Mouse (Mus musculus) megakaryocyte, embryonic 14.5 days (primary cell): Measurements from ENCODE around the gene Chid1. TPM values are rescaled to one million over a fixed set of nuclear protein-coding genes. Genes with fewer than 3 reads are reported as not detected.
A peak's percentile ranks its signal among the peaks of the same experiment; 100 is the strongest.

ENCODE experiments used
- H3K27me3 ChIP-seq: replicated peaks from 2 replicates; pipeline ENCODE3; 2012; ENCODE audit warnings: inconsistent platforms
- H3K36me3 ChIP-seq: replicated peaks from 2 replicates; pipeline ENCODE3; 2012; ENCODE audit warnings: low read length, inconsistent platforms, mixed read lengths
- H3K4me1 ChIP-seq: 2 replicates; pipeline ENCODE4 v1.6.1; 2012; ENCODE audit warnings: inconsistent platforms
- H3K4me3 ChIP-seq: replicated peaks from 2 replicates; pipeline ENCODE3; 2012; ENCODE audit warnings: moderate library complexity, mild to moderate bottlenecking, inconsistent platforms
- H3K9me3 ChIP-seq: 2 replicates; pipeline ENCODE4 v1.6.1; 2012; ENCODE audit warnings: inconsistent platforms
- FLI1 ChIP-seq: IDR thresholded peaks from 2 replicates; pipeline ENCODE4 v1.6.1; 2012; ENCODE audit warnings: low read length, inconsistent platforms, mixed read lengths
- GATA1 ChIP-seq: IDR thresholded peaks from 3 replicates; pipeline ENCODE4 v1.6.1; 2012; ENCODE audit warnings: mixed read lengths, low read length, inconsistent platforms, borderline replicate concordance
- polyA plus RNA-seq: library from polyadenylated mRNA; stranded (reverse); fragments of >175 nt; gene quantifications from 2 replicates; pipeline ENCODE4 v1.2.3, GENCODE M21; 2012; ENCODE audit warnings: low replicate concordance; ENCODE audit not compliant: insufficient read depth

The Chid1 gene
- polyA plus RNA-seq, 1 experiment = 49.7 TPM

DNA sequence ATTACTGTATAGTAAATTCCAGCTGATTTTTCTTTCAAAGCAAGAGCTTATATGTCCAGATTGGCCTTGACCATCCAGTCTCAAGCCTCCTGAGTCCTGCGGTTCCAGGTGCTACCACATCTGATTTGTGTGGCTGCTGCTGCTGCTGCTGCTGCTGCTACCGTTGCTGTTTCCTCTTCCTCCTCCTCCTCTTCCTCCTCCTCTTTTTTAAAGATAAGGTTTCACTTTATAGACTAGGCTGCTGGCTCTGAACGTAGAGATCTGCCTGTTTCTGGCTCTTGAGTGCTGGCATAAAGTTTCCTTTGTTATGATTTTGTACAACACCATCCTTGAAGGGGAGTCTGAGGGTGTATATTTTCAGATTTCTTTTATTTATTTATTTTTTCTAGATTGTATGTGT is 34.4 kb upstream of the Chid1 start:
- Histone ChIP-seq H3K4me3 (peak overlapping the region; percentile 70), H3K9me3 (no peaks in the 10 kb centered on the region), H3K36me3 (peaks cover 36% of the 10 kb centered on the region), H3K4me1 (peaks cover 89% of the 10 kb centered on the region), H3K27me3 (no peaks in the 10 kb centered on the region)
- TF ChIP-seq GATA1 (no peak), FLI1 (no peak)

DNA sequence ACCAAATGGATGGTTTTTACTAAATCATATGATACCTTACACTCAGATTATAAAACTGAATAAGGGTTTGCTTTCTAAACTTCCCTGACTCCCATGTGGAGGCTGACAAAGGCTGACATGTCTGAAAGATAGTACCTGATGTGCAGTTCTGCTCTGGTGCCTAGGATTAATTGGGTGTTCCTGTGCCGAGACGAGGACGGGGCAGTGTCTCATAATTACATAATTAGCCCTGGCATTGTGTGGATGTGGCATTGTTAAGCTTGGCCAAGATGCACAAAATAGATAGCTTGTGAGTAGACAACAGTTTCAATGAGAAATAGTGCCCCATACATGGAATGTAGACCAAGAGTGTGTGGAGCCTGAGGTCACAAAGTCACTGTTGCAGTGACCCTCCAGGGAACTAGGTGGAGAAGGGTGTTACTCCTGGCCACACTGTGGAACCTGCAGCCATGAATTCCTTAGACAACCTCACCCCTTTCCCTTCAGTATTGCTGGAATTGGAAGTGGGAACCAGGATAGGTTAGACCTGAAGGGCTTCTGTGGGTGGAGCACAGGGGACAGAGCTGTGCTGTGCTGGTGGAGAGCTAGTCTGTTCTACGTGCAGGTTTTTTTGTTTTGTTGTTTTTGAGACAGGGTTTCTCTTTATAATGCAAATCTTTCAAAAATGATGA is 31.1 kb upstream of the Chid1 start:
- no peaks in the 10 kb centered on the region for H3K9me3 ChIP-seq
- H3K4me3 ChIP-seq = no peak overlapping the region
- H3K27me3 ChIP-seq = no peaks in the 10 kb centered on the region
- TF ChIP-seq GATA1 (no peak), FLI1 (no peak)
- peaks cover 38% of the 10 kb centered on the region for H3K36me3 ChIP-seq
- peaks cover 82% of the 10 kb centered on the region for H3K4me1 ChIP-seq

DNA sequence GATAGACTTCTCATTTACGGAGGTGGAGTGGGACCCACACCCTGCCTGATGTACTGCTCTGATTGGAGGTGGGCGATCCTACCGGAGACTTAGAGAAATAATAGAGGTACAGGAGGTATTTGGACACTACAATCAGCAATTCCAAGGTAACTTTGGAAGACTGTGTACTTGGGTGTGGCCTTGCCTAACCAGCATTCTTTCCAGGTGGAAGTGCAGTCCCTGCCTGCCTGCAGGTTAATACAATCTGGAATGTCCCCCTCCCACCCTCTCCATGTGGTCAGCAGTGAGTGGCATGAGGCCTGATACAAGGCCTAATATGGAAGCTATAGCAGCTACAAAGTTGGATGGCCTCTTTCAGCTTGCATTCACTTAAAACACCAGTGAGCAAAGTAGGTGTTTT is 30.3 kb upstream of the Chid1 start:
- peaks cover 82% of the 10 kb centered on the region for H3K4me1 ChIP-seq
- TF ChIP-seq FLI1 (no peak), GATA1 (no peak)

DNA sequence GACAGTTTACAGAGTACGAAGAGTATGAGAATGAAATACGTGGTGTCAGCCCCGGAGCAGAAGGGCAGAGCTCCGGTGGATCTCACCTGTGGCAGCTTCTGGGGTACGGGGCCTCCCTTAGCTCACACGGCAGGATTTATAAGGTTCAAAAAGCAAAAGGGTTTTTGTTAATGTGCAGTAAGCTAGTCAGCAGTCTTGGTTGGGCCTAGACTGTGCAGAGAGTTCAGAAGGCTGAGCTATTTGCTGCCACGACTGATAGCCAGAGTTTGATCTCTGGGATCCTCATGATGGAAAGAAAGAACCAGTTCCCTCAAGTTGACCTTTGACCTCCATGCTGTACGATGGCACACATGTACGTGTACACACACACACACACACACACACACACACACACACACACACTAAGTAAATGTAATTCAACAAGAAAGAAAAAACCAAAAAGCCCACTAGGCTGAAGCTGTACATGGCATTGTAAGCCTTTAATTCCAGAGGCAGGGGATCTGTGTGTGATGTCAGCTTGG is 29.7 kb upstream of the Chid1 start:
- H3K4me1 ChIP-seq = peaks cover 84% of the 10 kb centered on the region

More for the DNA sequence above, 30.3 kb upstream of the Chid1 start:
- no peaks in the 10 kb centered on the region for H3K9me3 ChIP-seq
- H3K4me3 ChIP-seq = no peak overlapping the region
- H3K27me3 ChIP-seq = no peaks in the 10 kb centered on the region
- peaks cover 46% of the 10 kb centered on the region for H3K36me3 ChIP-seq

DNA sequence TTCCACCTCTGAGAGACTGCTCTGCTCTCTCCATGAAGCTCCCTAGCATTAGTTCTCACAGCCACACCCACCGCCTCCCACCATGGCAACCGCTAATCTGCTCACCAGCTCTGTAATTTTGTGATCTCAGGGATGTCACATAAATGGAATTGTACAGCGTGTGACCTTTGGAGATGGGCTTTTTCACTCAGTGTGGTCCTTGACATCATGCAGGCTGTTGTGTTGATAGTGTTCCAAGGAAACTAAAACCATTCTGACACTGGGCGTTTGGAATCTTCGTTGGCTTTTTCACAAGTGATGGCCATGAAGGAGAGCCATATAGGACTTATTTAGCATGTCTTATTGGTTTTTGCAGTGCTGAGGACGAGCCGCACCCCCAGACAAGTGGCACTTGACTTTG is 26.9 kb upstream of the Chid1 start:
- H3K4me1 ChIP-seq = peaks cover 86% of the 10 kb centered on the region
- TF ChIP-seq FLI1 = no peak
- TF ChIP-seq GATA1 = no peak

More for the DNA sequence above, 29.7 kb upstream of the Chid1 start:
- Histone ChIP-seq H3K36me3 (peaks cover 52% of the 10 kb centered on the region), H3K9me3 (no peaks in the 10 kb centered on the region), H3K4me3 (no peak overlapping the region), H3K27me3 (no peaks in the 10 kb centered on the region)
- TF ChIP-seq GATA1 (no peak), FLI1 (no peak)

DNA sequence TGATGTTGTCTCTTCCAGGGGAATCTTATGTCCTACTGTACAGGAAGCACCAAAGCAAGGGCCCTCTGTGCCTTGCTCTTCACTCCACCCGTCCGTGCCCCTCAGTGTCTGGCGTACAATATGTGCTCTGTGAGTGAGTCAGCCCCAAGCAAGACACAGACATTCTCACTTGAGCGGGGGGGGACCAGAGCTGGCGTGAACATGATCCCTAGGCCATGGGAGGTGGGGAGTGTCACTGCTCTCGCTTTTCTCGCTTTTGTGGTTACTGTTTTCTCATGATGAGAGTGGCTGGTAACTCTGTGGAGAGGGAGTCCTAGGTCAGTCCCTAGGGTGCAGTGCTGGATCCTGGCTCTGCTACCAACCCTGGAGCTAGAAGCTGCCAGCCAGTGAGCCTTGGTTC is 24.9 kb upstream of the Chid1 start:
- Histone ChIP-seq H3K36me3 (peaks cover 39% of the 10 kb centered on the region), H3K27me3 (no peaks in the 10 kb centered on the region), H3K4me1 (peaks cover 87% of the 10 kb centered on the region), H3K9me3 (no peaks in the 10 kb centered on the region), H3K4me3 (peak overlapping the region; percentile 75)
- no peak for TF ChIP-seq FLI1
- no peak for TF ChIP-seq GATA1

More for the DNA sequence above, 26.9 kb upstream of the Chid1 start:
- H3K27me3 ChIP-seq = no peaks in the 10 kb centered on the region
- no peaks in the 10 kb centered on the region for H3K9me3 ChIP-seq
- no peak overlapping the region for H3K4me3 ChIP-seq
- H3K36me3 ChIP-seq = peaks cover 53% of the 10 kb centered on the region

DNA sequence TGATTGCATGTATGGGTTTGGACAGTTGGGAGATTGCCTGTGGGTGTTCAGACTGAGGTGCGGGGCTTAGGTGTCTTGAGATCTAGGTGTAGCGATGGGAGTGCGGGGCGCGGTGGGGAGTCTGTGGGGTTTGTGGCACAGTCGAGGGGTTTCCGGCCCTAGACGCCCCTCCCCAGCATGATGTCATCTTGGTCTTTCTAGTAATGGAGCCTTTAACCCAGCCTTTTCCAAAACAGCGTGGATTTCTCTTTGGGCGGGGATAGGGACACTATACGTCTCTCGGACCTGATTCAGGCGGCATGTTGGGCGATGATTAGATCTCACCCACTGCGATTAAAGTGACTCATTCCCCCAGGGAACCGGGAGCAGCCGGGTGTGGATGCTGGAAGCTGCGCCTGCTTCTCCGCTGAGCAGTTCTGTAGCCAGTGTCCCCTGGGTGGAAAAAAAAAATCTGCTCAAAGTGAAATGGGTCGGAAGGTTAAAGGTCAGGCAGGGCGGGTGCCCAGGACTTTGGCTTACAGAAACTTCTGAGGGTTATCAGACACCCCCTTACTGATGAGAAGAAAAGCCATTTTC is 23.3 kb upstream of the Chid1 start:
- H3K9me3 ChIP-seq = no peaks in the 10 kb centered on the region
- H3K27me3 ChIP-seq = no peaks in the 10 kb centered on the region
- H3K36me3 ChIP-seq = peaks cover 31% of the 10 kb centered on the region
- H3K4me1 ChIP-seq = peaks cover 87% of the 10 kb centered on the region
- H3K4me3 ChIP-seq = peak overlapping the region; percentile 98
- TF ChIP-seq GATA1 (no peak), FLI1 (no peak)

DNA sequence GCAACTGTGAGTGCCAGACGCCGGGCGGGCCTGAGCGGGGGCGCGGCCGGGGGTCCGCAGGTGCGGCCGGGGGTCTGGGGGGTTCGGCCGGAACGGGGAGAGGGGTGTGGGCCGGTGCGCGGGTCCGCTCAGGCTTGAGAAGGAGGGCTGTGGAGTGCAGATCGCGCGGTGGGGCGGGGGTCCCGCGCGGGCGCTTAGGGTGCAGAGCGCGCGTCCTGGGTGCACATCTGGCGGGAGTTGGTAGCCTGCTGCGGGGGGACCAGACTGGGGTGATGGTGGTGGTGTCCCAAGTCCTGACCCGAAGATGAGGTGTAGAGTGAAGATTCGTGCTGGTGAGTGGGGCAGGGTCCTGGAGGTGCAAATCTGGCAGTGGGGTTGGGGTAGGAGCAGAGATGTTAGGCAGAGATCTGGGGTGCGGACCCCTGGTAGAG is 22.8 kb upstream of the Chid1 start:
- TF ChIP-seq FLI1 (no peak), GATA1 (no peak)
- peak overlapping the region; percentile 98 for H3K4me3 ChIP-seq
- H3K4me1 ChIP-seq = peaks cover 89% of the 10 kb centered on the region
- no peaks in the 10 kb centered on the region for H3K9me3 ChIP-seq
- H3K27me3 ChIP-seq = no peaks in the 10 kb centered on the region
- peaks cover 30% of the 10 kb centered on the region for H3K36me3 ChIP-seq

DNA sequence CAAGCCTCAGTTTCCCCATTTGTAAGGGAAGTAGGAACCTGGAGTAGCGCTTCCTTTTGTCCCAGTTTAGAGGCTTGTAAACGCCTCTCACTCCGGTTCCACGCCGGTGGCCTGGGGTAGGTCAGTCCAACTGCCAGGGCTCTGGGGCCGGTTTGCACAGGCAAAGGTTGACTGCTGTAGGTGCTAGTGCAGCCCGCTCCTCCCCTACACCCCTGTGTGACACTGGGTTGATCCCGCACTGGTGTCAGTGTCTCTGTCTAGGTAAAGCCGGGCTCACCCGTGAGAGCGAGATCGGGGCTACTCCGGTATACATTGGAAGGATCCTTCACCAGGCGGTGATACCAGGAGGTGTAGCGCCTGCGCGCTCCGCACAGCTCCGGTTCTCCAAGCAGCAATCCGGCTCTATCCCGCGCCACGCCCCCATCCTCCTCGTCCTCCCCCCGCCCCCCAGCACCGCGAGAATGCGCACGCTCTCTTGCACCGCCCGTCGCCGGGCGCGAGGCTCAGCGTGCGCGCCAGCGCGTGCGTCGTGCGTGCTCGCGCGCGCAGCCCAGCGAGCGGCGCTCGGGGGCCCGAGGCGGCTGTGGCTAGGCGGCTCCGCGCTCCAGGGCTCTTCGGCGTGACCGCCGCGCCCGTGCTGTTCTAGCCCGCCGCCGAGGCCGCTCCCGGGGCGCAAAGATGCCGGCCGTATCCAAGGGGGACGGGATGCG is 22.2 kb upstream of the Chid1 start, which contains the start of gene Ap2a2:
Gene Ap2a2, plus strand, starts transcription at position 492 of the 710 bp plus-strand sequence.
- no peaks in the 10 kb centered on the region for H3K27me3 ChIP-seq
- no peaks in the 10 kb centered on the region for H3K9me3 ChIP-seq
- H3K4me1 ChIP-seq = peaks cover 89% of the 10 kb centered on the region
- peak within 1 kb of the TSS; percentile 98 for H3K4me3 ChIP-seq
- no peak for TF ChIP-seq GATA1
- no peak for TF ChIP-seq FLI1
- peaks cover 24% of the 10 kb centered on the region for H3K36me3 ChIP-seq

DNA sequence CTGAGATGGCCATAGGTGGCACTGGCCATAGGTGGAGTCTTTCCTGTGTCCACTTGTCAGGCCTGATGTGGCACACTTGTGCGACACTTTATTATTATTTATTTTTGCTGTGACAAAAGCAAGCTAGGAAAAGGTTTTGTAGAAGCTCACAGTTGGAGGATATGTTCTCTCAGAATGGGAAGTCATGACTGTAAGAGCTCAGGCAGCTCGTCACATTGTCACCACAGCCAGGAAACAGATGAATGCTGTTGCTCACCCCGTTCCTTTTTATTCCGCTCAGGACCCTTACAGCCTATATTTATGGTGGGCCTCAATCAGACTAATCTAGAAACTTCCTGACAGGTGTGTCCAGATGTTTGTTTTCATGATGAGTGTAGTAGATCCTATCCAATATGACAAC is 20.8 kb upstream of the Chid1 start:
- Histone ChIP-seq H3K9me3 (no peaks in the 10 kb centered on the region), H3K4me3 (peak overlapping the region; percentile 73), H3K4me1 (peaks cover 92% of the 10 kb centered on the region), H3K27me3 (no peaks in the 10 kb centered on the region), H3K36me3 (peaks cover 12% of the 10 kb centered on the region)
- no peak for TF ChIP-seq GATA1
- TF ChIP-seq FLI1 = no peak
